Mouse (Mus musculus): Measurements from ENCODE around the gene Mib2. TPM values are rescaled to one million over a fixed set of nuclear protein-coding genes. Genes with fewer than 3 reads are reported as not detected.
"Not testable (repeated sequence)": the region's sequence is repeated elsewhere in the genome, so short reads cannot be mapped to it uniquely, and the experiment has no call there.

The Mib2 gene
- polyA plus RNA-seq, 1 experiment from 2014 or later: 16.8 TPM

GRCm38 (mm10) chr4:155694482-155695401 is 25.7 kb upstream of the Mib2 start:
- peaks cover 46% of the 10 kb centered on the region for H3K27me3 ChIP-seq (ENCODE audit: poor library complexity, severe bottlenecking)
- H3K4me3 ChIP-seq: peak overlapping the region; percentile 82
- H3K9me3 ChIP-seq: no peaks in the 10 kb centered on the region
- no peaks in the 10 kb centered on the region for H3K36me3 ChIP-seq (replicated peaks)
- peaks cover 23% of the 10 kb centered on the region for H3K4me1 ChIP-seq
- DNase-seq (ENCODE audit: extremely low spot score, low spot score): peak; percentile 49
- WGBS: under 1% methylated on average over 92 of the region's 92 CpGs
- peak overlapping the region; percentile 82 for H3K27ac ChIP-seq

GRCm38 (mm10) chr4:155694111-155694481 is 25.1 kb upstream of the Mib2 start, which contains the start of gene Fndc10:
Gene Fndc10 (plus strand): TSS chr4:155694342.
- Histone ChIP-seq H3K4me3 (peak within 1 kb of the TSS; percentile 82), H3K36me3 (replicated peaks) (no peaks in the 10 kb centered on the region), H3K4me1 (peaks cover 23% of the 10 kb centered on the region), H3K9me3 (no peaks in the 10 kb centered on the region), H3K27me3 (ENCODE audit: poor library complexity, severe bottlenecking) (peaks cover 46% of the 10 kb centered on the region), H3K27ac (peak within 1 kb of the TSS; percentile 82)
- DNase-seq (ENCODE audit: extremely low spot score, low spot score): peak; percentile 69
- WGBS: under 1% methylated on average over 47 of the region's 47 CpGs

DNA sequence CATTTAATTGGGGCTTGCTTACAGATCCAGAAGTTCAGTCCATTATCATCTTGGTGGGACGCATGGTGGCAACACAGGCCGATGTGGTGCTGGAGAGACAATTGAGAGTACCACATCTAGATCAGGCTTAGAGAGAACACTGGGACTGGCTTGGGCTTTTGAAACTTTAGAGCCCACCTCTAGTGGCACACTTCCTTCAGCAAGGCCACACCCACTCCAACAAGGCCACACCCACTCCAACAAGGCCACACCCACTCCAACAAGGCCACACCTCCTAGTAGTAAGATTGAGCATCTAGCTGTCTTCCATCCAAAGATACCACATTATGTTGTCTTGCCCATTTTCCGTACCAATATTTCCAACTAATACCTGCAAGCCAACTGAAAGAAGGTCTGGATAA is 23.4 kb upstream of the Mib2 start:
- Histone ChIP-seq H3K36me3 (replicated peaks) (no peaks in the 10 kb centered on the region), H3K4me3 (no peak overlapping the region), H3K27me3 (ENCODE audit: poor library complexity, severe bottlenecking) (peaks cover 46% of the 10 kb centered on the region), H3K27ac (no peak overlapping the region), H3K9me3 (no peaks in the 10 kb centered on the region), H3K4me1 (peaks cover 23% of the 10 kb centered on the region)
- DNase-seq (ENCODE audit: extremely low spot score, low spot score): no peak
- WGBS: 96% methylated on average over 3 of the region's 3 CpGs

DNA sequence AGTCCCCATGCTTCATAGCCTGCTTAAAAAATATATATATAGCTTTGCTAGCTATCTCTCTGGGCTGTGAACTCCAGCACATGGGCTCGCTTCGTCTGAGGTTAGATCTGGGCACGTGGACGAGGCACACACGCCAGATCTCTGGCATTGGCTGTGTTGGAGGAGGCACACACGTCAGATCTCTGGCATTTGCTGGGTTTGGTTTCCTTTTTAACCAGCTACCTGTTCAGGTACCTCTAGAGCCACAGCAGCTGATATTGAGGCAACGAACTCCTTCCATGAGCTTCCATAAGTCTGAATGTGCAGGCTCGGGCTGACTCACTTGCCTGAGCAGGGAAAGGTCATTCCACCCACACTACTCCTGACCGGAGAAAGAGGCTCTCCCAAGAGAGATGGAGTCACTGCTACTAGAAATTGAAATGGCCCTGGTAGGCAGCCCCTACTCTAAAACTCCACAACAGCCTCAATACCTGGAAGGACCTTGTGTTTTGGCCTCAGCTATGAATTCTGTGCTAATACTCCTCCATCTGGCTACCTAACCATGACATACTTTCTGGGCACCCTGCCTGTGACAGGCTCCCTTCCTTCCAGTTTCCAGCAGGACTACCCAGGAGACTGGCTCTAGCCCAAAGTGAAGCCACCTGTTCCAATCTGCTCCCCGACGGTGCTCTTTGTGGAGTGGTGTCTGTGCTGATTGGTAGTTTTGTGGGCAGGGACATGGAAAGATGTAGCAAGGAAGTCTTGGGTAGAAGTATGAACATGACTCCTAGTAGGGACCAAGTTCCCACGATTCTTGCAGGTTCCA is 21.8 kb upstream of the Mib2 start:
- Histone ChIP-seq H3K4me1 (peaks cover 20% of the 10 kb centered on the region), H3K9me3 (no peaks in the 10 kb centered on the region), H3K4me3 (no peak overlapping the region), H3K27ac (no peak overlapping the region), H3K36me3 (replicated peaks) (no peaks in the 10 kb centered on the region), H3K27me3 (ENCODE audit: poor library complexity, severe bottlenecking) (peaks cover 32% of the 10 kb centered on the region)
- no peak for DNase-seq (ENCODE audit: extremely low spot score, low spot score)
- WGBS: 86% methylated on average over 12 of the region's 12 CpGs

DNA sequence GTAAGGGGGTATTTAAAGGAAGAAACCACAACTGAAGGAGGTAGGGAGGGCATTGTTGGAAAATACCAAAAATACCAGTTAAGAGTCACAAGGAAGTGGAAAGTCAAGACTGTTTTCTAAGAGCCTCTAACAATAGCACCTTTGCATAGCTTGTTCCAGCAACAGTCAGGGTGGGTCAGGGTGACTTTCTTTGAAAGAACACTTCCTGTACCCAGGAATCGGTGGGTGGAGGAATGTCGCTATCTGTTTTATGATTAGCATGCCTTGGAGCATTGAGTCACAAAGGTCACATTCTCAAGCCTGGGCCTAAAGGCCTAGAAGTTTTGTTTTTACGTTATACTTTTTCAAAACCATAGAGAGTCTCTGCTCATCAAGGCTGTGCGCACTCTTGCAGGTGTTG is 18.8 kb upstream of the Mib2 start:
- not testable (repeated sequence) for H3K4me1 ChIP-seq; H3K27me3 ChIP-seq (ENCODE audit: poor library complexity, severe bottlenecking); DNase-seq (ENCODE audit: extremely low spot score, low spot score); H3K27ac ChIP-seq; H3K4me3 ChIP-seq; H3K9me3 ChIP-seq; H3K36me3 ChIP-seq (replicated peaks)
- WGBS: 93% methylated on average over 4 of the region's 4 CpGs

DNA sequence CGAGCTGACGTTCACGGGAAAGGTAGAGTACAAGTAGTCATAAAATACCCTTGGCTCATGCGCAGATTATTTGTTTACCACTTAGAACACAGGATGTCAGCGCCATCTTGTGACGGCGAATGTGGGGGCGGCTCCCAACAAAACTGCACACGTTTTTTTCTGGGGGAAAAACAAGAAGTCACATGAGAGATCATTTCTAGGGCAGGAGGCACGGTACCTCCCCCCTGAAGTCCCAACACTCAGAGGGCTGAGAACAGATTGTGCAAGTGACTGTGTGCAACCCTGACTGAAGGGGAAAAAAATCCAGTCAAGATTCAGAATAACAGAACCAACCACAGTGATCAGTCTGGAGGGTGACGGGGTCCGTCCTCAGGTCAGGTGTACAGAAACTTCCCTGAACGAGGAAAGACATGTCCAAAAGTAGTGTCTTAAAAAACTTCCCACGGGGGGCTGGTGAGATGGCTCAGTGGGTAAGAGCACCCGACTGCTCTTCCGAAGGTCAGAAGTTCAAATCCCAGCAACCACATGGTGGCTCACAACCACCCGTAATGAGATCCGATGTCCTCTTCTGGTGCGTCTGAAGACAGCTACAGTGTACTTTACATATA is 14.8 kb upstream of the Mib2 start:
- not testable (repeated sequence) for H3K27me3 ChIP-seq (ENCODE audit: poor library complexity, severe bottlenecking); H3K27ac ChIP-seq; H3K36me3 ChIP-seq (replicated peaks); H3K9me3 ChIP-seq; H3K4me1 ChIP-seq; DNase-seq (ENCODE audit: extremely low spot score, low spot score); H3K4me3 ChIP-seq
- 93% methylated on average over 16 of the region's 19 CpGs for WGBS

DNA sequence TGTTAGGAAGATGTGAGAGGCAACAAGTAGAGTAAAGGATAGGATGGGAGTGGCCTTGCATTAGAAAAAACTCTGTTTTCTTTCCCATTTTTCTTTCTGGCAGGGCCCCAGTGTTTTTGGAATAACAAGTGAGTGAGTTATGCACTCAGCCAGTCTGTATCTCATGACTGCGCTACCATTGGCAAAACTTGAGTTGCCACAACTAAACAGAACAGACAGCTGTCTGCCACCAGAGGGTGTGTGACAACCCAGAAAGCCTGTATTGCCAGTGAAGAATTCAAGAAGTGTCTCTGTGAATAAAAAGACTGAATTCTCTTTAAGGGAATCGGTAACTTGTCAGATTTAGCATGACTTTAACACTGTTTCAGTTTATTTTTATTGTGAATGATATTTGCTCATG is 7.0 kb upstream of the Mib2 start:
- no peaks in the 10 kb centered on the region for H3K36me3 ChIP-seq (replicated peaks)
- 89% methylated on average over 2 of the region's 2 CpGs for WGBS
- no peaks in the 10 kb centered on the region for H3K4me1 ChIP-seq
- no peaks in the 10 kb centered on the region for H3K9me3 ChIP-seq
- H3K27me3 ChIP-seq (ENCODE audit: poor library complexity, severe bottlenecking): no peaks in the 10 kb centered on the region
- DNase-seq (ENCODE audit: extremely low spot score, low spot score): no peak
- H3K27ac ChIP-seq: no peak overlapping the region
- no peak overlapping the region for H3K4me3 ChIP-seq

DNA sequence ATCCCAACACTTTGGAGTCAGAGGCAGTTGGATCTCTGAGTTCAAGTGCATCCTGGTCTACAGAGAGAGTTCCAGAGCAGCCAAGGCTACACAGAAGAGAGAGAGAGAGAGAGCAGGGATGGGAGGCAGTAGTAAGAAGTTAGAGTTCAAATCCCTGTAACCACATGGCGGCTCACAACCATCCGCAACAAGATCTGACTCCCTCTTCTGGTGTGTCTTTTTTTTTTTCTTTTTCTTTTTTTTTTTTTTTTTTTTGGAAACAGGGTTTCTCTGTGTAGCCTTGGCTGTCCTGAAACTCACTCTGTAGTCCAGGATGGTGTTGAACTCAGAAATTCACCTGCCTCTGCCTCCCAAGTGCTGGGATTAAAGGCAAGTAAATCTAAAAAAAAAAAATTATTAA is 3.1 kb upstream of the Mib2 start:
- DNase-seq (ENCODE audit: extremely low spot score, low spot score): no peak
- Histone ChIP-seq H3K27ac (no peak overlapping the region), H3K9me3 (no peaks in the 10 kb centered on the region), H3K4me3 (no peak overlapping the region), H3K27me3 (ENCODE audit: poor library complexity, severe bottlenecking) (no peaks in the 10 kb centered on the region), H3K4me1 (peaks cover 20% of the 10 kb centered on the region), H3K36me3 (replicated peaks) (no peaks in the 10 kb centered on the region)
- 59% methylated on average over 2 of the region's 2 CpGs for WGBS

GRCm38 (mm10) chr4:155670236-155670635 is 1.2 kb upstream of the Mib2 start:
- H3K9me3 ChIP-seq; H3K27me3 ChIP-seq (ENCODE audit: poor library complexity, severe bottlenecking); H3K27ac ChIP-seq; H3K36me3 ChIP-seq (replicated peaks); DNase-seq (ENCODE audit: extremely low spot score, low spot score): not testable (repeated sequence)
- Histone ChIP-seq H3K4me1 (peaks cover 20% of the 10 kb centered on the region), H3K4me3 (peak overlapping the region; percentile 95; the same call in 1 of the 2 replicates)
- WGBS: 56% methylated on average over 4 of the region's 4 CpGs

DNA sequence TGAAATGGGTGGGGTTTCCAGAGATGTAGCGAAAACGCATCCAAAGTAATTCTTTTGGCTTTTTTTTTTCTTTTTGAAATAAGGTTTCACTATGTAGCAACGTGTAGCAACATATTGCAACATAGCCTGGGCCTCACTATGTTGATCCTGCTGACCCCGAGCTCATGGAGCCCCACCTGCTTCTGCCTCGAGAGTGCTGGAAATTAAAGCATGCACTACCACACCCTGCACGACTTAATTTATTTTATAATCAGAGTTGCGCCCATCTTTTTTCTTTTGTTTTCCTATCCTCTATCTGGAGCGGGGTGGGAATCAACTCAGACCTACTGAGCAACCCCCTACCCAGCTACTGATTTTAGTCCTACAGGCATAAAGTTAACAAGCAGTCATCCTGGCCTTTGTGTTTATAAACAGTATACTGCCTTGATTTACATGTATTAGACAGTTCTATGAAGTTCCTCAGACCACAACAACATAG is 639 bp upstream of the Mib2 start:
- H3K27ac ChIP-seq: peak overlapping the region; percentile 85

GRCm38 (mm10) chr4:155666903-155667302 is 2.1 kb downstream of the Mib2 start:
- H3K36me3 ChIP-seq (replicated peaks): peaks cover 3% of the 10 kb centered on the region; the same call in 1 of the 2 replicates
- peaks cover 20% of the 10 kb centered on the region for H3K4me1 ChIP-seq
- no peak overlapping the region for H3K4me3 ChIP-seq
- H3K27ac ChIP-seq: no peak overlapping the region
- no peak for DNase-seq (ENCODE audit: extremely low spot score, low spot score)
- H3K9me3 ChIP-seq: no peaks in the 10 kb centered on the region
- no peaks in the 10 kb centered on the region for H3K27me3 ChIP-seq (ENCODE audit: poor library complexity, severe bottlenecking)

More for the DNA sequence above, 639 bp upstream of the Mib2 start:
- H3K4me3 ChIP-seq: peak overlapping the region; percentile 95
- H3K36me3 ChIP-seq (replicated peaks): no peaks in the 10 kb centered on the region; the same call in 1 of the 2 replicates
- DNase-seq (ENCODE audit: extremely low spot score, low spot score): no peak
- H3K27me3 ChIP-seq (ENCODE audit: poor library complexity, severe bottlenecking): no peaks in the 10 kb centered on the region
- H3K4me1 ChIP-seq: peaks cover 20% of the 10 kb centered on the region
- WGBS: 1% methylated on average over 8 of the region's 8 CpGs
- H3K9me3 ChIP-seq: no peaks in the 10 kb centered on the region

DNA sequence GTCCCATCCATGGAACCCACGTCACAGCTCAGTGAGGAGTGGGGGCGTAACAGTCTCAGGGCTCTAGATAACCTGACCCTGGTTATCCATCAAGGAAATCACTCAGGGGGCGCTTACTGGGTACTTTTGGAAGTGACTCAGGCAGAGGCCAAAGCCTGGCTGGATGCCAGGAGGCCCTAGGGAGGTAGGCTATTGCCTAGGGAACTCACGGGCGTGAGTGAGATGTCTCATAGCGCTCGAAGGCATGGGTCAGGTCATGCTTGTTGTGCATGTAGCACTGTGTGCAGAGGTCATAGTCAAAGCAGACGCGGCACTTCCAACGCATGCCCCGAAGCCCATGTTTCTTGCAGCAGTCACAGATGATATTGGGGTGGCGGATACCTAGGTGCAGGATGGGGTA is 8.4 kb downstream of the Mib2 start:
- peaks cover 18% of the 10 kb centered on the region for H3K27me3 ChIP-seq (ENCODE audit: poor library complexity, severe bottlenecking)
- peaks cover 28% of the 10 kb centered on the region for H3K36me3 ChIP-seq (replicated peaks)
- no peak for DNase-seq (ENCODE audit: extremely low spot score, low spot score)
- no peaks in the 10 kb centered on the region for H3K9me3 ChIP-seq
- 93% methylated on average over 12 of the region's 12 CpGs for WGBS
- no peak overlapping the region for H3K27ac ChIP-seq
- 0 out of 2 replicates have a peak, but pooled peaks cover under 1% of the 10 kb centered on the region for H3K4me1 ChIP-seq
- H3K4me3 ChIP-seq: no peak overlapping the region

All from forebrain, embryonic 10.5 days (tissue).